Mouse (Mus musculus) midbrain, embryonic 15.5 days (tissue): ENCODE measurements around the gene Atp2c2. TPM values are rescaled to one million over a fixed set of nuclear protein-coding genes. Genes with fewer than 3 reads are reported as not detected.

ENCODE experiments used
- ATAC-seq: fragments of 200-750 bp; cut with Nextera tagmentation; replicated peaks from 2 replicates; pipeline ENCODE4 v1.8.0; 2017; ENCODE audit warnings: moderate TSS enrichment
- H3K27ac ChIP-seq: fragments of 300-500 bp; sonication (generic); 2 replicates; pipeline ENCODE4 v1.5.1; 2015; ENCODE audit warnings: mild to moderate bottlenecking, inconsistent platforms
- H3K27me3 ChIP-seq: fragments of 300-500 bp; sonication (generic); replicated peaks from 2 replicates; pipeline ENCODE4 v1.6.1; 2015; ENCODE audit warnings: inconsistent platforms
- H3K36me3 ChIP-seq: fragments of 300-500 bp; sonication (generic); replicated peaks from 2 replicates; pipeline ENCODE4 v1.6.1; 2015; ENCODE audit warnings: inconsistent platforms
- H3K4me1 ChIP-seq: fragments of 300-500 bp; sonication (generic); 2 replicates; pipeline ENCODE4 v1.6.1; 2015; ENCODE audit warnings: inconsistent platforms
- H3K4me2 ChIP-seq: fragments of 300-500 bp; sonication (generic); 2 replicates; pipeline ENCODE4 v1.6.1; 2015; ENCODE audit warnings: inconsistent platforms, mild to moderate bottlenecking, moderate library complexity
- H3K4me3 ChIP-seq: fragments of 300-500 bp; sonication (generic); 2 replicates; pipeline ENCODE4 v1.5.1; 2015; ENCODE audit warnings: mild to moderate bottlenecking, inconsistent platforms
- H3K9ac ChIP-seq: fragments of 300-500 bp; sonication (generic); 2 replicates; pipeline ENCODE4 v1.6.1; 2015; ENCODE audit warnings: mild to moderate bottlenecking, inconsistent platforms
- H3K9me3 ChIP-seq: fragments of 300-500 bp; sonication (generic); 2 replicates; pipeline ENCODE4 v1.6.1; 2016; ENCODE audit warnings: inconsistent platforms
- WGBS: fragments of 180-500 bp; shearing (Covaris S2); methylation state at CpG from one replicate; pipeline ENCODE4 v1.1.7; 2015; ENCODE audit warnings: mixed read lengths; 5-methylcytosine and 5-hydroxymethylcytosine counted together
- polyA plus RNA-seq: library from polyadenylated mRNA; unstranded; fragments of >200 nt; fragmentation: Nextera tagmentation; extraction: Ambion mirVana; gene quantifications from 2 replicates; pipeline ENCODE4 v1.2.1, GENCODE M21; 2015

The Atp2c2 gene
- polyA plus RNA-seq, 1 experiment from 2014 or later = 0.19 TPM

- Histone ChIP-seq H3K4me1 (peaks cover 36% of the 10 kb centered on the region), H3K27me3 (no peaks in the 10 kb centered on the region), H3K27ac (peak overlapping the region; percentile 80), H3K4me2 (peak overlapping the region; percentile 35), H3K9ac (no peak overlapping the region), H3K36me3 (no peaks in the 10 kb centered on the region), H3K4me3 (0 out of 2 replicates have a peak overlapping the region, but pooled peaks have one; percentile 11), H3K9me3 (no peaks in the 10 kb centered on the region)
- 4% methylated on average over 15 of the region's 15 CpGs for whole genome bisulfite sequencing
- ATAC-seq = peak; percentile 71
These were observed 98.6 kb downstream of the Atp2c2 start for GRCm38 (mm10) chr8:119798170-119798964.

- H3K9ac ChIP-seq = no peak overlapping the region
- 50% methylated on average over 2 of the region's 2 CpGs for WGBS
- H3K36me3 ChIP-seq = no peaks in the 10 kb centered on the region
- H3K4me2 ChIP-seq = 0 out of 2 replicates have a peak overlapping the region, but pooled peaks have one; percentile 35
- peak overlapping the region; percentile 80 for H3K27ac ChIP-seq
- no peaks in the 10 kb centered on the region for H3K27me3 ChIP-seq
- H3K4me3 ChIP-seq = no peak overlapping the region
- H3K4me1 ChIP-seq = peaks cover 36% of the 10 kb centered on the region
- H3K9me3 ChIP-seq = no peaks in the 10 kb centered on the region
- no peak; the same call in 1 of the 2 replicates for ATAC-seq
These were observed 99.1 kb downstream of the Atp2c2 start for GRCm38 (mm10) chr8:119798965-119799264.

- no peaks in the 10 kb centered on the region for H3K9me3 ChIP-seq
- no peaks in the 10 kb centered on the region for H3K27me3 ChIP-seq
- peak overlapping the region; percentile 68 for H3K27ac ChIP-seq
- no peak overlapping the region for H3K9ac ChIP-seq
- no peak overlapping the region for H3K4me3 ChIP-seq
- 3% methylated on average over 4 of the region's 4 CpGs for WGBS
- H3K36me3 ChIP-seq = no peaks in the 10 kb centered on the region
- H3K4me1 ChIP-seq = peaks cover 42% of the 10 kb centered on the region
- no peak for ATAC-seq
- H3K4me2 ChIP-seq = no peak overlapping the region
These were observed 101.4 kb downstream of the Atp2c2 start for GRCm38 (mm10) chr8:119801168-119801567.

- Histone ChIP-seq H3K4me2 (no peak overlapping the region), H3K9ac (no peak overlapping the region), H3K9me3 (no peaks in the 10 kb centered on the region), H3K36me3 (no peaks in the 10 kb centered on the region), H3K4me1 (peaks cover 47% of the 10 kb centered on the region), H3K27ac (no peak overlapping the region), H3K27me3 (no peaks in the 10 kb centered on the region), H3K4me3 (no peak overlapping the region)
- 85% methylated on average over 1 of the region's 1 CpGs for WGBS
- ATAC-seq = no peak
These were observed 102.8 kb downstream of the Atp2c2 start for GRCm38 (mm10) chr8:119802592-119802991.

- Histone ChIP-seq H3K27ac (0 out of 2 replicates have a peak overlapping the region, but pooled peaks have one; percentile 1), H3K4me2 (no peak overlapping the region), H3K9ac (no peak overlapping the region), H3K9me3 (no peaks in the 10 kb centered on the region), H3K4me1 (peaks cover 31% of the 10 kb centered on the region), H3K36me3 (no peaks in the 10 kb centered on the region), H3K27me3 (no peaks in the 10 kb centered on the region), H3K4me3 (no peak overlapping the region)
- no peak for ATAC-seq
- WGBS = 62% methylated on average over 8 of the region's 8 CpGs
These were observed 105.5 kb downstream of the Atp2c2 start for GRCm38 (mm10) chr8:119805275-119805674.

- Histone ChIP-seq H3K36me3 (no peaks in the 10 kb centered on the region), H3K4me1 (peaks cover 31% of the 10 kb centered on the region), H3K4me2 (no peak overlapping the region), H3K27me3 (no peaks in the 10 kb centered on the region), H3K27ac (no peak overlapping the region), H3K9me3 (no peaks in the 10 kb centered on the region), H3K4me3 (no peak overlapping the region), H3K9ac (no peak overlapping the region)
- ATAC-seq = 0 out of 2 replicates have a peak, but pooled peaks have one; percentile 15
- 61% methylated on average over 14 of the region's 14 CpGs for WGBS
These were observed 106.8 kb downstream of the Atp2c2 start for GRCm38 (mm10) chr8:119806422-119807263.

Other genes with a start within 250 kb of the Atp2c2 start
- gene Slc38a8, start 198.3 kb upstream of the Atp2c2 start, polyA plus RNA-seq = 0.13 TPM in 1 of 2 replicates, not detected in the other
- 59.5 and 61.1 TPM in 2 replicates for gene Mbtps1, start 141.3 kb upstream of the Atp2c2 start, polyA plus RNA-seq
- 212 and 213 TPM in 2 replicates for gene Hsdl1, start 124.8 kb upstream of the Atp2c2 start, polyA plus RNA-seq
- gene Dnaaf1, start 124.8 kb upstream of the Atp2c2 start, polyA plus RNA-seq = 0.54 and 0.55 TPM in 2 replicates
- gene Taf1c, start 94.8 kb upstream of the Atp2c2 start, polyA plus RNA-seq = 16.6 and 17.7 TPM in 2 replicates
- 0.23 and 0.31 TPM in 2 replicates for gene Adad2, start 87.3 kb upstream of the Atp2c2 start, polyA plus RNA-seq
- 0.14 and 0.33 TPM in 2 replicates for gene Kcng4, start 64.3 kb upstream of the Atp2c2 start, polyA plus RNA-seq
- gene Wfdc1, start 33.6 kb upstream of the Atp2c2 start, polyA plus RNA-seq = 4.6 and 7.1 TPM in 2 replicates
- gene Tldc1, start 78.4 kb downstream of the Atp2c2 start, polyA plus RNA-seq = 11.4 and 11.8 TPM in 2 replicates
- gene Cotl1, start 140.5 kb downstream of the Atp2c2 start, polyA plus RNA-seq = 123 and 134 TPM in 2 replicates
- 18.3 and 20.2 TPM in 2 replicates for gene Klhl36, start 162.3 kb downstream of the Atp2c2 start, polyA plus RNA-seq
- 151 and 155 TPM in 2 replicates for gene Usp10, start 210.4 kb downstream of the Atp2c2 start, polyA plus RNA-seq
- 5.6 TPM in 1 of 2 replicates, not detected in the other for gene Gm20388, start 210.8 kb downstream of the Atp2c2 start, polyA plus RNA-seq